Mouse (Mus musculus) limb, embryonic 14.5 days (tissue): Measurements from ENCODE around the gene Sema3g. TPM values are rescaled to one million over a fixed set of nuclear protein-coding genes. Genes with fewer than 3 reads are reported as not detected.
A peak's percentile ranks its signal among the peaks of the same experiment; 100 is the strongest.

ENCODE experiments used
- ATAC-seq: fragments of 200-750 bp; cut with Nextera tagmentation; 2 replicates; pipeline ENCODE4 v1.8.0; 2017; ENCODE audit warnings: low read depth, moderate number of reproducible peaks, moderate TSS enrichment; ENCODE audit not compliant: low FRiP score
- DNase-seq: peaks from one replicate; pipeline ENCODE4 v3.0.0-alpha.2; 2015; ENCODE audit warnings: low spot score
- H3K27ac ChIP-seq: fragments of 300-500 bp; sonication (generic); replicated peaks from 2 replicates; pipeline ENCODE4 v1.5.1; 2014; ENCODE audit warnings: low read depth, mild to moderate bottlenecking, low read length, moderate library complexity, mixed read lengths
- H3K27me3 ChIP-seq: fragments of 300-500 bp; sonication (generic); 2 replicates; pipeline ENCODE4 v1.6.1; 2014; ENCODE audit warnings: low read length, mixed read lengths; ENCODE audit not compliant: control insufficient read depth, insufficient read depth
- H3K36me3 ChIP-seq: fragments of 300-500 bp; sonication (generic); 2 replicates; pipeline ENCODE4 v1.6.1; 2014; ENCODE audit warnings: mild to moderate bottlenecking, low read length, moderate library complexity, mixed read lengths; ENCODE audit not compliant: control insufficient read depth, insufficient read depth
- H3K4me1 ChIP-seq: fragments of 300-500 bp; sonication (generic); 2 replicates; pipeline ENCODE4 v1.6.1; 2014; ENCODE audit warnings: antibody characterized with exemption, low read length, mixed read lengths; ENCODE audit not compliant: control insufficient read depth, insufficient read depth
- H3K4me2 ChIP-seq: fragments of 300-500 bp; sonication (generic); replicated peaks from 2 replicates; pipeline ENCODE4 v1.6.1; 2014; ENCODE audit warnings: low read depth, mild to moderate bottlenecking, low read length, moderate library complexity; ENCODE audit not compliant: severe bottlenecking
- H3K4me3 ChIP-seq: fragments of 300-500 bp; sonication (generic); replicated peaks from 2 replicates; pipeline ENCODE4 v1.5.1; 2014; ENCODE audit warnings: low read length
- H3K9ac ChIP-seq: fragments of 300-500 bp; sonication (generic); 2 replicates; pipeline ENCODE4 v1.6.1; 2014; ENCODE audit warnings: mild to moderate bottlenecking, low read depth, low read length, moderate library complexity; ENCODE audit not compliant: severe bottlenecking
- H3K9me3 ChIP-seq: fragments of 300-500 bp; sonication (generic); 2 replicates; pipeline ENCODE4 v1.6.1; 2016; ENCODE audit warnings: low read length; ENCODE audit not compliant: control insufficient read depth
- POLR2A ChIP-seq: fragments of 200-500 bp; IDR thresholded peaks from 2 replicates; pipeline ENCODE4 v1.8.0; 2012; ENCODE audit warnings: inconsistent platforms, mild to moderate bottlenecking, moderate library complexity, borderline replicate concordance; ENCODE audit not compliant: insufficient read depth, insufficient read length; ENCODE audit errors: extremely low read depth
- WGBS: fragments of 180-500 bp; shearing (Covaris S2); extraction: QIAGEN DNeasy Blood & Tissue Kit; methylation state at CpG from one replicate; pipeline ENCODE4 v1.1.7; 2014; 5-methylcytosine and 5-hydroxymethylcytosine counted together
- polyA plus RNA-seq, 2 experiments: library from polyadenylated mRNA; depleted of rRNA in 1 of 2; stranded (reverse) in 1 of 2; unstranded in 1 of 2; fragments of >200 nt; fragmentation: Nextera tagmentation in 1 of 2; extraction: Ambion mirVana in 1 of 2; gene quantifications; 2 replicates each; pipeline versions ENCODE4 v1.2.1 to v1.2.3; 2012 to 2014

The Sema3g gene
- polyA plus RNA-seq, 2 experiments = 0.25 to 3.7 TPM

DNA sequence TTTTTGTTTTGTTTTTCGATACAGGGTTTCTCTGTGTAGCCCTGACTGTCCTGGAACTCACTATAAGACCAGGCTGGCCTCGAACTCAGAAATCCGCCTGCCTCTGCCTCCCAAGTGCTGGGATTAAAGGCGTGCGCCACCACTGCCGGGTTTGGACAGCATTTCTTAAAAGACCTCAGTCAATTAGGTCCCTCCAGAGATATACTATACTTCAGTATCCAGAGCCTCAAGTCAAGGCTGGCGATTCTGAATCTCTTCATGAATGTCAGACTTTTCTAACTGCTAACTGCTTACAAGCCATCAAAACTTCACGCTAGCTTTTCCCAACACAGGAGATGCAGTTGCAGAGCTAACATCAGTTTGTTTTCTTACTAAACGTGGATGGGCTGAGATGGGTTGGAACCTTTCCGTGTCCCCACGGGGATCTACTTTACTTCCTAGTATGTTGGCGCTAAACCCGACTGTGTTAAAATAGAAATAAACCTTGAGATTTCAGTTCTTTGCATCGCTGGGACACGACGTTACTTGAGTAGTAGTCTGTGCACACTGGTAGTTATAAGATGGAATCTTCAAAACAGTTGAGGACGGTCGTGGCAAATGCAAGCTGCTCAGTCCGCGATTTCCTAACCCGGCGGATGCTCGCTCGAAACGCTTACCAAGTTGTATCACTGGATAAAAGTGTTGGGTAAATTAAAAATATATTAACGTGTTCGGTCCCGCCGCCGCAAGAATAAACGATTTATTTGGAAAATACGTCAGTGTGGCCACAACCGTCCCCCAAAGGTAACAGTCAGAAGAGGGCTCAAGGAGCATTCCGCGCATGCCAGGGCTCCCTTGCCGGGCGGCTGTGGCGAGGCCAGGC lies 32.8 kb downstream of the Sema3g start:
- no peak for TF ChIP-seq POLR2A
- DNase-seq (peak; percentile 33), ATAC-seq (peak; percentile 89)
- H3K36me3 ChIP-seq = peaks cover 27% of the 10 kb centered on the region
- H3K9ac ChIP-seq = peak overlapping the region; percentile 99
- no peaks in the 10 kb centered on the region for H3K9me3 ChIP-seq
- H3K4me1 ChIP-seq = peaks cover 5% of the 10 kb centered on the region
- no peaks in the 10 kb centered on the region for H3K27me3 ChIP-seq
- H3K4me3 ChIP-seq = peak overlapping the region; percentile 97
- peak overlapping the region; percentile 76 for H3K4me2 ChIP-seq
- WGBS = 19% methylated on average over 38 of the region's 38 CpGs
- H3K27ac ChIP-seq = peak overlapping the region; percentile 93

DNA sequence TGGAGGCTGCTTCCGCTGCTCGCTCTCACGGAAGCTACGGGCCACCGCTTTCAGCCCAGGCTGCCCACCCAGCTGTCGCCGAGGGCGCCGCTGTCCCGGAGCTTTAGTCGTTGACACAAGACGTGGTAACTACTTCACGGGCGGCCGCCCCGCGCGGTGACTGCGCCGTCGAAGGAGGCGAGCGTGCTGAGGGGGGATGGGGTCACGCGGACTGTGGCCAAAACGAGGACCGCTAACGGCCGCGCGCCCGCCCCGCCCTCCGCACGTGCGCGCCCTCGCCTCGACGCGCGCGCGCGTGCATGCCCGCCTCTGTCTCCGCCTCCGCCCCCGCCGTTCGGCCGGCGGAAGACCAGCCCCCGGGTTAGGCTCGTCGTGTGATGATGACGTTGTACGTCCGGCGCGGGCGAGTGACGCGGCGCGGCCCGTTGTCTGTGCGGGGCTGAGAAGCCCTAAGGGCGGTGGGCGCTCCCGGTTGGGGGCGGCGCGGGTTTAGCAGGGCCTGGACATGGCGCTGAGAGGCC lies 33.5 kb downstream of the Sema3g start, which contains the start of the genes Phf7 and Bap1:
Gene Phf7, minus strand, starts transcription at position 234 of the 521 bp plus-strand sequence.
Gene Bap1, plus strand, starts transcription at position 367 of the 521 bp plus-strand sequence.
- Histone ChIP-seq H3K9ac (peak within 1 kb of the TSS; percentile 99), H3K4me3 (peak within 1 kb of the TSS; percentile 97), H3K36me3 (peaks cover 34% of the 10 kb centered on the region), H3K4me1 (peaks cover 5% of the 10 kb centered on the region), H3K27me3 (no peaks in the 10 kb centered on the region), H3K27ac (peak within 1 kb of the TSS; percentile 93), H3K9me3 (no peaks in the 10 kb centered on the region), H3K4me2 (peak within 1 kb of the TSS; percentile 76)
- peak; percentile 91 for ATAC-seq
- WGBS = under 1% methylated on average over 48 of the region's 75 CpGs
- DNase-seq = peak; percentile 95
- TF ChIP-seq POLR2A = peak; percentile 59; the same call in 1 of the 2 replicates

GRCm38 (mm10) chr14:31251626-31252025 lies 34.0 kb downstream of the Sema3g start:
- TF ChIP-seq POLR2A = no peak
- H3K4me1 ChIP-seq = peaks cover 5% of the 10 kb centered on the region
- peak overlapping the region; percentile 99 for H3K9ac ChIP-seq
- peak; percentile 31; the same call in 1 of the 2 replicates for ATAC-seq
- no peak for DNase-seq
- H3K4me3 ChIP-seq = peak overlapping the region; percentile 97
- 1% methylated on average over 18 of the region's 18 CpGs for WGBS
- H3K27ac ChIP-seq = peak overlapping the region; percentile 93
- peaks cover 39% of the 10 kb centered on the region for H3K36me3 ChIP-seq
- peak overlapping the region; percentile 76 for H3K4me2 ChIP-seq
- no peaks in the 10 kb centered on the region for H3K9me3 ChIP-seq
- H3K27me3 ChIP-seq = no peaks in the 10 kb centered on the region

DNA sequence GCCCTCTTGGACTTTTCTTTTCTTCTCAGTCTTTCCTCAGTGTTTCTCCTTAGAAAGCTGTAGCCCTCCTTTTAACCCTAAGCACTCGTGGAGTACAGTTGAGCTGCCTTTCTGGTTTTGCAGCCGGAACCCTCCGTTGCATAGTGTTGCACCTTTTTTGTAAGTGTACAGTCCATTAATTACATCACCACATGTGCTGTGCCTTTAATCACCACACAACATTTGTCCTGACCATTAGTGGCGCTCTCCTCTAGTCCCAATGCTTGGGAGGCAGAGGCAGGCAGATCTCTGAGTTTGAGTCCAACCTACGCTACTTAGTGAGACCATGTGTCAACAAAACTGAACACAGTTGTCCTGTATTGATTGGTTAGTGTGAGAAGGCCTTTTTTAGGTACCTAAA lies 34.4 kb downstream of the Sema3g start:
- peak overlapping the region; percentile 99 for H3K9ac ChIP-seq
- H3K4me1 ChIP-seq = peaks cover 5% of the 10 kb centered on the region
- H3K27me3 ChIP-seq = no peaks in the 10 kb centered on the region
- H3K4me3 ChIP-seq = peak overlapping the region; percentile 97
- no peak for TF ChIP-seq POLR2A
- H3K36me3 ChIP-seq = peaks cover 44% of the 10 kb centered on the region
- no peak overlapping the region for H3K27ac ChIP-seq
- WGBS = 82% methylated on average over 5 of the region's 5 CpGs
- no peak for ATAC-seq
- peak overlapping the region; percentile 76 for H3K4me2 ChIP-seq
- DNase-seq = no peak
- no peaks in the 10 kb centered on the region for H3K9me3 ChIP-seq

DNA sequence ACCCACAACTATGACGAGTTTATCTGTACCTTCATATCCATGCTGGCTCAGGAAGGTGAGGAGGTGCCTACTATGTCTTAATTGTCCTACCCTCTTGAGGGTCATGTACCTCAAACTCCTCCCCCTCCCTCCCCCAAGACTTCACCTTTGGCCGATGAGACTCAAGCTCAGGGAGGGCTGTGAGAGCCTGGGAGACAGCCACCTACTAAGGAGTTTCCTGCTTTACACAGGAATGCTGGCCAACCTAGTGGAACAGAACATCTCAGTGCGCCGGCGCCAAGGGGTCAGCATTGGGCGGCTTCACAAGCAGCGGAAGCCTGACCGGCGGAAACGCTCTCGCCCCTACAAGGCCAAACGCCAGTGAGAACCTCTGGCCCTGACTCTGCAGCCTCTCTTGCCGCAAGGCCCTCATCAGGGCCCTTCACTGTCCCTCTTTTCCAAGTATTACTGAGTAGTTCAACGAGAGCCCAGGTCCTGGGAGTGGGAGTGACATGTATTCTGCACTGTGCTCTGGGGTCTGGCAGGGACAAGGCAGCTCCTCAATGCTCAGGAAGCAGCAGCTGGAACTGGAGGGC lies 40.9 kb downstream of the Sema3g start:
- ATAC-seq (no peak), DNase-seq (no peak)
- H3K27ac ChIP-seq = no peak overlapping the region
- no peaks in the 10 kb centered on the region for H3K27me3 ChIP-seq
- no peaks in the 10 kb centered on the region for H3K9me3 ChIP-seq
- no peak for TF ChIP-seq POLR2A
- no peak overlapping the region for H3K4me3 ChIP-seq
- H3K9ac ChIP-seq = no peak overlapping the region
- no peaks in the 10 kb centered on the region for H3K4me1 ChIP-seq
- H3K36me3 ChIP-seq = peaks cover 92% of the 10 kb centered on the region
- H3K4me2 ChIP-seq = no peak overlapping the region
- WGBS = 94% methylated on average over 14 of the region's 14 CpGs
